Mouse (Mus musculus) heart, postnatal 0 days (tissue): ENCODE data around the gene Kcna6. TPM values are rescaled to one million over a fixed set of nuclear protein-coding genes. Genes with fewer than 3 reads are reported as not detected.

Experiments
- ATAC-seq: fragments of 200-750 bp; cut with Nextera tagmentation; 2 replicates; pipeline ENCODE4 v1.8.0; 2017; ENCODE audit warnings: low read depth, moderate number of reproducible peaks, moderate library complexity; ENCODE audit not compliant: insufficient read depth
- DNase-seq: peaks from one replicate; pipeline ENCODE4 v3.0.0-alpha.2; 2016; ENCODE audit warnings: low spot score
- H3K27ac ChIP-seq: fragments of 300-500 bp; sonication (generic); 2 replicates; pipeline ENCODE4 v1.5.1; 2014; ENCODE audit warnings: low read depth, mild to moderate bottlenecking
- H3K27me3 ChIP-seq: fragments of 300-500 bp; sonication (generic); 2 replicates; pipeline ENCODE4 v1.6.1; 2014; ENCODE audit warnings: low read length, mixed read lengths; ENCODE audit not compliant: control insufficient read depth, insufficient read depth
- H3K36me3 ChIP-seq: fragments of 300-500 bp; sonication (generic); replicated peaks from 2 replicates; pipeline ENCODE4 v1.6.1; 2014; ENCODE audit warnings: low read length, mixed read lengths; ENCODE audit not compliant: control insufficient read depth, insufficient read depth
- H3K4me1 ChIP-seq: fragments of 300-500 bp; sonication (generic); 2 replicates; pipeline ENCODE4 v1.6.1; 2014; ENCODE audit warnings: antibody characterized with exemption; ENCODE audit not compliant: control insufficient read depth, insufficient read depth
- H3K4me2 ChIP-seq: fragments of 300-500 bp; sonication (generic); 2 replicates; pipeline ENCODE4 v1.6.1; 2014; ENCODE audit warnings: low read depth, mild to moderate bottlenecking, low read length, moderate library complexity
- H3K4me3 ChIP-seq: fragments of 300-500 bp; sonication (generic); 2 replicates; pipeline ENCODE4 v1.5.1; 2014; ENCODE audit warnings: low read depth, low read length
- H3K9ac ChIP-seq: fragments of 300-500 bp; sonication (generic); replicated peaks from 2 replicates; pipeline ENCODE4 v1.6.1; 2014; ENCODE audit warnings: low read depth, low read length, mixed read lengths
- H3K9me3 ChIP-seq: fragments of 300-500 bp; sonication (generic); replicated peaks from 2 replicates; pipeline ENCODE4 v1.6.1; 2016; ENCODE audit warnings: low read length; ENCODE audit not compliant: control insufficient read depth
- CTCF ChIP-seq: IDR thresholded peaks from 2 replicates; pipeline ENCODE4 v1.5.1; 2016; ENCODE audit warnings: antibody characterized with exemption, control low read depth, low read depth
- EP300 ChIP-seq: IDR thresholded peaks from 2 replicates; pipeline ENCODE4 v1.6.1; 2016; ENCODE audit warnings: antibody characterized with exemption, low read depth
- WGBS: fragments of 180-500 bp; shearing (Covaris S2); extraction: QIAGEN DNeasy Blood & Tissue Kit; methylation state at CpG from one replicate; pipeline ENCODE4 v1.1.7; 2014; 5-methylcytosine and 5-hydroxymethylcytosine counted together
- polyA plus RNA-seq: library from polyadenylated mRNA; unstranded; fragments of >200 nt; fragmentation: Nextera tagmentation; extraction: Ambion mirVana; gene quantifications from 2 replicates; pipeline ENCODE4 v1.2.1, GENCODE M21; 2015
- total RNA-seq: library from RNA; depleted of rRNA; stranded (reverse); fragments of >200 nt; gene quantifications from 2 replicates; pipeline ENCODE4 v1.2.3, GENCODE M21; 2014; ENCODE audit warnings: low replicate concordance

Gene Kcna6
- total and polyA plus RNA-seq, 2 experiments from 2014 or later: 0.57 to 2.7 TPM

GRCm38 (mm10) chr6:126735806-126736205, 4.7 kb downstream of the Kcna6 start:
- no peaks in the 10 kb centered on the region for H3K9me3 ChIP-seq
- H3K4me2 ChIP-seq: no peak overlapping the region
- no peak for ATAC-seq
- no peak for DNase-seq
- TF ChIP-seq EP300 (no peak), CTCF (no peak)
- H3K36me3 ChIP-seq: no peaks in the 10 kb centered on the region
- peaks cover 38% of the 10 kb centered on the region for H3K27me3 ChIP-seq
- H3K9ac ChIP-seq: no peak overlapping the region
- H3K4me3 ChIP-seq: no peak overlapping the region
- H3K4me1 ChIP-seq: no peaks in the 10 kb centered on the region
- no peak overlapping the region for H3K27ac ChIP-seq
- 62% methylated on average over 3 of the region's 3 CpGs for WGBS

GRCm38 (mm10) chr6:126732645-126733044, 7.8 kb downstream of the Kcna6 start:
- no peak overlapping the region for H3K27ac ChIP-seq
- no peaks in the 10 kb centered on the region for H3K4me1 ChIP-seq
- no peaks in the 10 kb centered on the region for H3K9me3 ChIP-seq
- no peak for DNase-seq
- 75% methylated on average over 6 of the region's 6 CpGs for WGBS
- no peaks in the 10 kb centered on the region for H3K36me3 ChIP-seq
- no peak for TF ChIP-seq CTCF
- no peak for TF ChIP-seq EP300
- H3K9ac ChIP-seq: no peak overlapping the region
- peaks cover 6% of the 10 kb centered on the region; the same call in 1 of the 2 replicates for H3K27me3 ChIP-seq
- no peak for ATAC-seq
- no peak overlapping the region for H3K4me2 ChIP-seq
- no peak overlapping the region for H3K4me3 ChIP-seq

GRCm38 (mm10) chr6:126728803-126729202, 11.7 kb downstream of the Kcna6 start:
- TF ChIP-seq CTCF (no peak), EP300 (no peak)
- H3K9me3 ChIP-seq: no peaks in the 10 kb centered on the region
- ATAC-seq (no peak), DNase-seq (no peak)
- WGBS: 79% methylated on average over 8 of the region's 8 CpGs
- no peaks in the 10 kb centered on the region for H3K36me3 ChIP-seq
- H3K4me3 ChIP-seq: no peak overlapping the region
- no peak overlapping the region for H3K4me2 ChIP-seq
- no peak overlapping the region for H3K27ac ChIP-seq
- H3K27me3 ChIP-seq: no peaks in the 10 kb centered on the region
- no peak overlapping the region for H3K9ac ChIP-seq
- no peaks in the 10 kb centered on the region for H3K4me1 ChIP-seq

DNA sequence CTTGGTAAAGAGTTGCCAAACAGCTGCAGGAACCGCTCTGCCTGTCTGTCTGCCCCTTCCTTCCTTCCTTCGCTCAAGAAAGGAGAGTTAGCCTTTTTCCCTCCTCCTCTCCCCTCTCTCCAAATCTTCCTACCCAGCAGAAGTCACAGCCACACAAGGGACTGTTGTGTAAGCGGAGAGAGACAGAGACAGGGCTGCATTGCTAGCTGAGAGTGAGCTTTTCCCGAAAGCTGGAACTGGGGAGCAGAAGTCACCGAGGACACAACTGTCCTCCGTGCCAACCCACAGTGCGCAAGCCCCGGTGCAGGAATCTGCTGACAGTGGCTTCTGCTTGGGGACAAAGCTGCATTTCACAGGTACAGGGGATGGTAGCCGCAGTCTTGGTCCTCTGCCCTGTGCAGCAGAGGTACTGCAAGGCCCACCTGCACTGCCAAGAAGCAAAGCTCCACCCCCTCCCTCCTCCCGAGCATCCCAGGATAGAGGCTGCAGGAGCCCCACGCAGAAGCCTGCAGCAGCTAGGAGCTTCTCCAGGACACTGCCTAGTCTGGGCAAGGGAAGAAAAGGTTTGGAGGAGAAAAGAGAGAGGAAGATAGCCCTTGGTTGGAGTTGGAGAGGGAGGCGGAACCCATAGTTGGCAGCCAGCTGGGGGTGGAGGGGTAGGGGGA, 21.9 kb downstream of the Kcna6 start:
- no peak for DNase-seq
- Histone ChIP-seq H3K9me3 (no peaks in the 10 kb centered on the region), H3K36me3 (no peaks in the 10 kb centered on the region), H3K9ac (no peak overlapping the region), H3K4me3 (no peak overlapping the region), H3K4me2 (no peak overlapping the region), H3K27me3 (no peaks in the 10 kb centered on the region), H3K4me1 (no peaks in the 10 kb centered on the region), H3K27ac (no peak overlapping the region)
- TF ChIP-seq EP300 (no peak), CTCF (no peak)
- no peak for ATAC-seq
- 61% methylated on average over 12 of the region's 12 CpGs for WGBS

- DNase-seq: no peak
- H3K4me2 ChIP-seq: no peak overlapping the region
- WGBS: 65% methylated on average over 6 of the region's 6 CpGs
- no peaks in the 10 kb centered on the region for H3K27me3 ChIP-seq
- H3K9ac ChIP-seq: no peak overlapping the region
- no peak for TF ChIP-seq EP300
- no peaks in the 10 kb centered on the region for H3K4me1 ChIP-seq
- no peak for ATAC-seq
- H3K4me3 ChIP-seq: no peak overlapping the region
- H3K9me3 ChIP-seq: no peaks in the 10 kb centered on the region
- H3K36me3 ChIP-seq: no peaks in the 10 kb centered on the region
- H3K27ac ChIP-seq: no peak overlapping the region
Observed at GRCm38 (mm10) chr6:126712531-126712930, 27.9 kb downstream of the Kcna6 start.

DNA sequence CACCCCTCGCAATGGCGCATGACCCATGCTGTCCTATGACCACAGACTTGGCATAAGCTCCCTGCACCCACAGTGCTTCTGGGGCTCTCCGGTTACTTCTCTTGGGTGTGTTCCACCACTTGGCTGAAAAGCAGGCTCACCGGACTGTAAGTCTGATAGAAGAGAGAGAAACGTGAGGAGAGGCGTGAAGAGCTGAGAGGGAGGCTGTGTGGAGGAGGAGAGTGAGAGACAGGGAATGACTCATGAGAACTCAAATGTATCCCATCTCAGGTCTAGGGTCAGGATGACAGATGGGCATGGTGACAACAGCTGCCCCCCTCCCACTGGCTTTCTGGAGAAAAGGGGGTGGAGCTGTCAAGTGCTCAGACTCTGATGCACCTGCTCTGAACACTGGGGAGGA, 34.5 kb downstream of the Kcna6 start:
- TF ChIP-seq EP300 (no peak), CTCF (no peak)
- Histone ChIP-seq H3K9ac (no peak overlapping the region), H3K9me3 (no peaks in the 10 kb centered on the region), H3K4me3 (no peak overlapping the region), H3K4me2 (no peak overlapping the region), H3K36me3 (no peaks in the 10 kb centered on the region), H3K27me3 (peaks cover 42% of the 10 kb centered on the region), H3K27ac (no peak overlapping the region), H3K4me1 (no peaks in the 10 kb centered on the region)
- WGBS: 48% methylated on average over 6 of the region's 6 CpGs
- ATAC-seq (no peak), DNase-seq (no peak)
